Mouse (Mus musculus) bone marrow, adult 2 months (tissue): ENCODE measurements around the gene Pard3. TPM values are rescaled to one million over a fixed set of nuclear protein-coding genes. Genes with fewer than 3 reads are reported as not detected.

ENCODE experiments used
- H3K27ac ChIP-seq: fragments of 200-500 bp; 2 replicates; pipeline ENCODE4 v1.5.1; 2012; ENCODE audit warnings: low read depth, mild to moderate bottlenecking, control low read depth, inconsistent platforms, low read length; ENCODE audit not compliant: control insufficient read depth, poor library complexity, insufficient read depth
- H3K4me1 ChIP-seq: fragments of 200-500 bp; 2 replicates; pipeline ENCODE4 v1.6.1; 2011; ENCODE audit warnings: low read length; ENCODE audit not compliant: control insufficient read depth, insufficient read depth
- H3K4me3 ChIP-seq: fragments of 200-500 bp; replicated peaks from 2 replicates; pipeline ENCODE3; 2011; ENCODE audit warnings: mild to moderate bottlenecking, low read depth, low read length, control low read depth; ENCODE audit not compliant: control insufficient read depth
- CTCF ChIP-seq: fragments of 200-500 bp; IDR thresholded peaks from 2 replicates; pipeline ENCODE4 v1.5.1; 2011; ENCODE audit warnings: low read length, control low read depth; ENCODE audit not compliant: control insufficient read depth, insufficient read depth
- POLR2A ChIP-seq: fragments of 200-500 bp; IDR thresholded peaks from 2 replicates; pipeline ENCODE4 v1.6.1; 2011; ENCODE audit warnings: low read depth, mild to moderate bottlenecking, control low read depth, low read length, borderline replicate concordance; ENCODE audit not compliant: control insufficient read depth
- WGBS: fragments of 180-500 bp; shearing (Covaris S2); methylation state at CpG from one replicate; pipeline ENCODE4 v1.1.7; 2018; 5-methylcytosine and 5-hydroxymethylcytosine counted together
- polyA plus RNA-seq: library from polyadenylated mRNA; stranded (reverse); fragments of >200 nt; gene quantifications from 2 replicates; pipeline ENCODE4 v1.2.4, GENCODE M21; 2011; ENCODE audit warnings: low replicate concordance; ENCODE audit not compliant: missing spikeins, insufficient read depth, insufficient read length

Gene Pard3
- polyA plus RNA-seq, 1 experiment = 3.8 TPM

GRCm38 (mm10) chr8:127150645-127151044 is 87.0 kb downstream of the Pard3 start:
- 67% methylated on average over 4 of the region's 4 CpGs for WGBS

GRCm38 (mm10) chr8:127151706-127152105 is 88.0 kb downstream of the Pard3 start:
- WGBS = 61% methylated on average over 3 of the region's 3 CpGs
- H3K4me1 ChIP-seq = no peaks in the 10 kb centered on the region
- no peak overlapping the region for H3K4me3 ChIP-seq
- TF ChIP-seq CTCF = no peak
- TF ChIP-seq POLR2A = no peak
- no peak overlapping the region for H3K27ac ChIP-seq

More at GRCm38 (mm10) chr8:127150645-127151044, 87.0 kb downstream of the Pard3 start:
- H3K4me3 ChIP-seq = no peak overlapping the region
- H3K4me1 ChIP-seq = no peaks in the 10 kb centered on the region
- TF ChIP-seq POLR2A (no peak), CTCF (no peak)
- no peak overlapping the region for H3K27ac ChIP-seq

GRCm38 (mm10) chr8:127157087-127157486 is 93.4 kb downstream of the Pard3 start:
- no peak overlapping the region for H3K27ac ChIP-seq
- no peak overlapping the region for H3K4me3 ChIP-seq
- 74% methylated on average over 8 of the region's 8 CpGs for WGBS
- TF ChIP-seq CTCF (no peak), POLR2A (no peak)
- no peaks in the 10 kb centered on the region for H3K4me1 ChIP-seq

- TF ChIP-seq POLR2A = no peak
- no peak for TF ChIP-seq CTCF
- Histone ChIP-seq H3K4me3 (no peak overlapping the region), H3K4me1 (no peaks in the 10 kb centered on the region), H3K27ac (no peak overlapping the region)
- 76% methylated on average over 3 of the region's 3 CpGs for WGBS
These were observed 95.8 kb downstream of the Pard3 start for GRCm38 (mm10) chr8:127159421-127159966.

GRCm38 (mm10) chr8:127161854-127162253 is 98.2 kb downstream of the Pard3 start:
- Histone ChIP-seq H3K4me1 (no peaks in the 10 kb centered on the region), H3K27ac (no peak overlapping the region), H3K4me3 (no peak overlapping the region)
- TF ChIP-seq CTCF (no peak), POLR2A (no peak)
- 74% methylated on average over 7 of the region's 7 CpGs for WGBS

GRCm38 (mm10) chr8:127162821-127163220 is 99.1 kb downstream of the Pard3 start:
- whole genome bisulfite sequencing = 55% methylated on average over 1 of the region's 1 CpGs
- no peak overlapping the region for H3K27ac ChIP-seq

GRCm38 (mm10) chr8:127164326-127165280 is 100.9 kb downstream of the Pard3 start:
- H3K4me1 ChIP-seq = no peaks in the 10 kb centered on the region
- no peak overlapping the region for H3K4me3 ChIP-seq
- WGBS = 84% methylated on average over 12 of the region's 12 CpGs
- TF ChIP-seq POLR2A (no peak), CTCF (no peak)
- no peak overlapping the region for H3K27ac ChIP-seq

More at GRCm38 (mm10) chr8:127162821-127163220, 99.1 kb downstream of the Pard3 start:
- Histone ChIP-seq H3K4me1 (no peaks in the 10 kb centered on the region), H3K4me3 (no peak overlapping the region)
- TF ChIP-seq POLR2A (no peak), CTCF (no peak)

GRCm38 (mm10) chr8:127168496-127168895 is 104.8 kb downstream of the Pard3 start:
- no peak overlapping the region for H3K4me3 ChIP-seq
- TF ChIP-seq POLR2A (no peak), CTCF (no peak)
- H3K4me1 ChIP-seq = no peaks in the 10 kb centered on the region
- 88% methylated on average over 2 of the region's 2 CpGs for WGBS
- no peak overlapping the region for H3K27ac ChIP-seq
